Mouse (Mus musculus) bone marrow, adult 2 months (tissue): ENCODE measurements at regions not wholly inside any gene's neighbourhood (a gene's known extent, or its start where the extent isn't known, plus 50 kb on each side); places are given as distances from the start of the nearest gene placed in this dataset.

Experiments
- H3K27ac ChIP-seq: fragments of 200-500 bp; 2 replicates; pipeline ENCODE4 v1.5.1; 2012; ENCODE audit warnings: low read depth, mild to moderate bottlenecking, control low read depth, inconsistent platforms, low read length; ENCODE audit not compliant: control insufficient read depth, poor library complexity, insufficient read depth
- H3K4me1 ChIP-seq: fragments of 200-500 bp; 2 replicates; pipeline ENCODE4 v1.6.1; 2011; ENCODE audit warnings: low read length; ENCODE audit not compliant: control insufficient read depth, insufficient read depth
- H3K4me3 ChIP-seq: fragments of 200-500 bp; replicated peaks from 2 replicates; pipeline ENCODE3; 2011; ENCODE audit warnings: mild to moderate bottlenecking, low read depth, low read length, control low read depth; ENCODE audit not compliant: control insufficient read depth
- CTCF ChIP-seq: fragments of 200-500 bp; IDR thresholded peaks from 2 replicates; pipeline ENCODE4 v1.5.1; 2011; ENCODE audit warnings: low read length, control low read depth; ENCODE audit not compliant: control insufficient read depth, insufficient read depth
- POLR2A ChIP-seq: fragments of 200-500 bp; IDR thresholded peaks from 2 replicates; pipeline ENCODE4 v1.6.1; 2011; ENCODE audit warnings: low read depth, mild to moderate bottlenecking, control low read depth, low read length, borderline replicate concordance; ENCODE audit not compliant: control insufficient read depth
- WGBS: fragments of 180-500 bp; shearing (Covaris S2); methylation state at CpG from one replicate; pipeline ENCODE4 v1.1.7; 2018; 5-methylcytosine and 5-hydroxymethylcytosine counted together

DNA sequence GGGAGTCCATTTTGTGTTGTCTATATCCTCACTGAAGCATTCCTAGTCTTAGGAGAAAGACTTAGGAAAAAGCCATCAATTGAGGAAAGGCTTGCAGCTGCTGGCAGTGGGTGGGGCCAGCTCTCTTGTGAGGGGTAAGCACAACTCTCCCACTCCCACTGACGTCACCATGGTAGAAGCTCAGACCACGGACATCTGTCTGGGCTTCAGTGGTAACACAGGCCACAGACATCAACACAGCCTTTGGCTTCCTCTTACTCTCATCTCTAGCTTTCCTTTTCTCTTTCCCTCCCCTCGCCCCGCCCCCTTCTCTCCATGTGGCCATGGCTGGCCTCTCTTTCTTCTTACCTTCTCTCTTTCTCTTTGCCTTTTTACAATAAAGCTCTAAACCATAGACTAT lies 407.4 kb upstream of the Gm6657 start:
- H3K27ac ChIP-seq, result no peak overlapping the region
- H3K4me1 ChIP-seq, result no peaks in the 10 kb centered on the region; the same call in 1 of the 2 replicates
- WGBS, result 32% methylated on average over 4 of the region's 4 CpGs
- TF ChIP-seq POLR2A, result no peak
- TF ChIP-seq CTCF, result no peak
- H3K4me3 ChIP-seq, result no peak overlapping the region

DNA sequence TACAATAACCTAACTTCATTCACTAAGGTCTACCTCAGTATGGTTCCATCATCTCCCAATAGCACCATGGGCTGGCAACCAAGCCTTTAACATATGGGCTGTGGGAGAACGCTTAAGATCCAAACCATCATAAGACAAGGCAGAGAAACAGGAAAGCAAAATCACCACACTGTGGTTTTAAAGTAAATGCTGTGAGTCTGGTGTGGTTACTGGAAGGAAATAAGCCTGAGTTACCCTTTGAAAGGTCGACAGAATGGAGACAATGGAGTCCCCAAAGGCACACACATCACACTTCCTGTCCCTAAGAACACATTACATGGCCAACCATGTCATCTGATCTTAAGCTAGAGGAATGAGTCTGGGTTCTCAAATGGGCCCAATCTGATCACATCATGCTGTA lies 405.8 kb upstream of the Gm6657 start:
- 2% methylated on average over 2 of the region's 2 CpGs for WGBS
- Histone ChIP-seq H3K27ac (no peak overlapping the region), H3K4me3 (no peak overlapping the region), H3K4me1 (no peaks in the 10 kb centered on the region; the same call in 1 of the 2 replicates)
- TF ChIP-seq POLR2A (no peak), CTCF (no peak)

DNA sequence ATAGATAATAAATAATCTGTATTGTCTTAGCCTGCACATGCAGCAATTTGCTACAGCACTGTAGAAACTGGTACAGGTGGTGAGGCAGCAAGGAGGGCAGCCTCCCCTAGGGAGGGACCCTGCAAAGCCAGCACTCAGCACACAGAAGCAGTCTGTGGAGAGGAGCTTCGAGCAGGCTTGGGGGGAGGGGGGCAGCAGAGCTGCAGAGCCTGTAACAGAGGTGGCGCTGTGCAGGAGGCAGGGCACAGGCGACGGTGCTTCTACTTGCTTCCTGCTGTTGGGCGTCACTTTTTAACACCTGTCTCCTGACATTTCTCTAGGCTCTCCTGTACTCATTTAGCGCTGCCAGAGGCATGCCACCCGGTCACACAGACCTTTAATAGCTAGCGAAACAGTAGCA lies 404.6 kb upstream of the Gm6657 start:
- Histone ChIP-seq H3K4me1 (no peaks in the 10 kb centered on the region; the same call in 1 of the 2 replicates), H3K27ac (no peak overlapping the region), H3K4me3 (no peak overlapping the region)
- TF ChIP-seq CTCF (no peak; the same call in 1 of the 2 replicates), POLR2A (no peak)
- 11% methylated on average over 8 of the region's 8 CpGs for WGBS

DNA sequence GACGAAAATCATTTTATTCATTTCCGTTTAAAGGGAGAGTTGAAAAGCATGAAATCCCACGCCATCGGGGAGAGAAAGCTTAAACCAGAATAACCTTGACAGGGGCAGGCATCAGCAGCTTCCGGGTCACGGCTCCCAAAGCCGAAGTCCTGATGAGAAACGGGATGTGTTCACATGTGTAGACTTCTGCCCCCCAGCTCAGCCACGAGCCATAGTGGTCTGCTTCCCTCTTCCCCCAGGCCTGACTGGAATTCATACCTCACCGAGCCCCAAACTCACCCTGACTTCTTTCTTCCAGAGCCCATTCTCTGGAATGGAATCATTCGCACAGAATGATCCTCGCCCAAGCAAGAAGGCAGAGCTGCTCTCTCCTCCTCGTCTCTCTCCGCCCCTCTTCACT lies 404.2 kb upstream of the Gm6657 start:
- 43% methylated on average over 14 of the region's 14 CpGs for WGBS
- no peaks in the 10 kb centered on the region; the same call in 1 of the 2 replicates for H3K4me1 ChIP-seq
- no peak overlapping the region for H3K4me3 ChIP-seq
- no peak for TF ChIP-seq POLR2A
- TF ChIP-seq CTCF, result no peak
- no peak overlapping the region for H3K27ac ChIP-seq

DNA sequence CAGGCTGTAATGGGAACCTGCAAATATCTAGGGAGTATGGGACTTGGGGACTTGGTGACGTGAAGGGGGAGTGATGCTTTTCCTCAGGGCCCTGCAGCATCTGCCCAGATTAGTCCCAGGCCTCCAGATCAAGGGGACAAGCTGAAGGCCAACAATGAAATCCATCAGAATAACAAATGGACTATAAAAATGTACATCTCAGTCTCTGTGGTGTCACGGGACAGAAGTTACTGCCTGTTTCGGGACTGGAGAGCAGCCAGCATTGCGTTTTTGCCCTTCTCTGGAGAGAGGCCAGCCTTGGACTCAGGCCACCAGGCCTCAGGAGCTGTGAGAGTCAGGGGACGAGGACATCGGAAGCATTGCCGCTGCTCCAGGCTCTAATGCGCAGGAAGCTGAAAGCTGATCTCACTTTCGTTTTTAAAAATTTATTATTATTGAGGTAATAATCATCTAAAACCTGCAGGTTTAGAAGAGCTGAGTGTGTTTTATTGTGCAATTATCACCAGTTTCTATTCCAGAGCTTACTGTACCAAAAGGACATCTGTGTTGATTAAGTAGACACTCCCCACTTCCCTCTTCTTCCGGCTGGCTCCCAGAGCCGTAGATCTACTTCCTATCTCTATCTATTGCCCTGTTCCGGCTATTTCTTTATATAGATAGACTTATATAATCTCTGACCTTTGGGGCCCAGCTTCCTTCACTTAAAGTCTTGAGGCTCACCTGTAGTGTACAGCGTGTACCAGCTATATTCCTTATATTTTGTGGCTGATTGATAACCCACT lies 403.0 kb upstream of the Gm6657 start:
- Histone ChIP-seq H3K27ac (no peak overlapping the region), H3K4me1 (no peaks in the 10 kb centered on the region; the same call in 1 of the 2 replicates), H3K4me3 (peak overlapping the region; percentile 1)
- no peak for TF ChIP-seq CTCF
- TF ChIP-seq POLR2A, result no peak
- 44% methylated on average over 13 of the region's 13 CpGs for WGBS

DNA sequence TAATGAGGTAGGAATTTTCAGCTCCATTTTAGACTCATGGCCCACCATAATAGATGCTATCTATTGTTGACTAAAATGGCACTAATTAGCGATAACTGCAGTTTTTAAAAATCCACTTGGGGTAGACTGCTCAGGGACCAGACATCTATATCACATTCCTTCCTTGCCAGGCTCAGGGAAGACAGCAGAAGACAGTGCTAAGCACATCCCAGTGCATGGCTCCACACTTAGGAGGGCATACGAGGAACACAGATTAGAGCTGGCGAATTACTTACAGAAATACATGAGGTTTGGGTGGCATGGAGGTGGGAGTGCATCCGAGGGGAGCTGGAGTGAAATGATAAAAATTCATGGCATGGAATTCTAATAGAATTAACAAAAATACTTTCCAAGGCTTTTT lies 395.5 kb upstream of the Gm6657 start:
- 86% methylated on average over 4 of the region's 4 CpGs for WGBS

DNA sequence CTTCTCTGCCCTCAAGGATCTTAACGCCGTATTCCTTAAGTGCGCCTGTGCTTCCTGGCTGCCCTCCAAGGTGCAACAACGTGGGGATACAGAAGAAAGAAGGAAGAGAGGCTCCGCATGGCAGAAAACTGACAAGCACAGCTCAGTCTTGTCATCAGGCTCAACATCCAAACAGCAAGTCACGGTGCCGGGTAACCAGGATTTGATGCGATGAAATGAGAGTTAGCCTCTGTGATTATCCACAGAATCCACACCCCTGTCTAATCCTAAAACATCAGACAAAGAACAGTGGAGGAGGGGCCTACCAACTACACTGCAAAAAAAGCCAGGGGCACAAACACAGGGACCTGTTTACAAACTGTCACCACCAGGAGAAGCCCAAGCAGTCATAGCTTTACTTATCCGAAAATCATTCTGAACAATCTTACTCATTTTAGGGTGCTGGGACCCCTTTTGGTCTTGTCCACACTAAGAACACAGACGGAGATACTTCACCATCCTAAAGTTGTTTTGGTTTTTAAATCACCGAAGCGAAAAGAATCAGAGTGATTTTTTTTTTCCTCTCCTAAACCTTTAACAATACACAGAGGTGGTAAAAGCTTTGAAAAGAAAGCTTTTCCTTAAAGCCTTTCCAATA lies 394.8 kb upstream of the Gm6657 start:
- Histone ChIP-seq H3K4me3 (no peak overlapping the region), H3K4me1 (no peaks in the 10 kb centered on the region), H3K27ac (no peak overlapping the region)
- WGBS, result 75% methylated on average over 12 of the region's 12 CpGs
- TF ChIP-seq CTCF (no peak), POLR2A (no peak)

More for the DNA sequence above, 395.5 kb upstream of the Gm6657 start:
- no peak for TF ChIP-seq POLR2A
- no peak for TF ChIP-seq CTCF
- Histone ChIP-seq H3K27ac (no peak overlapping the region), H3K4me3 (no peak overlapping the region), H3K4me1 (no peaks in the 10 kb centered on the region)

DNA sequence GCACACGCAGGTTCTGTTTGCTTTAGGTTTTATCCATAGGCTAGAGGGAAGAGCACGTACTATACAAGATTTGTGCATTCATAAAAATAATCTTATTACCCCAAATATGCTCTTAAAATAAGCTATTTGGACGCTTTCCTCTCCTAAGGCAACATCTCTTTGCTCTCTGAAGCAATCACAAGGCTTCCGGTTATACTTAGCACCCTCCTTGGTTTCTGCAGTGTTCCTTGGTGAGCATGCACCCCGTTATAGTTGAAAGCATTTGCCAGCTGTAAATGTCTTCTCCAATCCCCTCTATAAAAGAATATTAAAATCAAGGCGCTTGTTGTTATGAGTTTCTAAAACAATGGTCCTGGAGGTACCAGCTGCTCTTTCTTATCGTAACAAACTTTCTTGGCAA lies 386.4 kb upstream of the Gm6657 start:
- TF ChIP-seq CTCF (no peak), POLR2A (no peak)
- H3K27ac ChIP-seq, result no peak overlapping the region
- H3K4me3 ChIP-seq, result no peak overlapping the region
- WGBS, result 83% methylated on average over 7 of the region's 7 CpGs
- H3K4me1 ChIP-seq, result no peaks in the 10 kb centered on the region

DNA sequence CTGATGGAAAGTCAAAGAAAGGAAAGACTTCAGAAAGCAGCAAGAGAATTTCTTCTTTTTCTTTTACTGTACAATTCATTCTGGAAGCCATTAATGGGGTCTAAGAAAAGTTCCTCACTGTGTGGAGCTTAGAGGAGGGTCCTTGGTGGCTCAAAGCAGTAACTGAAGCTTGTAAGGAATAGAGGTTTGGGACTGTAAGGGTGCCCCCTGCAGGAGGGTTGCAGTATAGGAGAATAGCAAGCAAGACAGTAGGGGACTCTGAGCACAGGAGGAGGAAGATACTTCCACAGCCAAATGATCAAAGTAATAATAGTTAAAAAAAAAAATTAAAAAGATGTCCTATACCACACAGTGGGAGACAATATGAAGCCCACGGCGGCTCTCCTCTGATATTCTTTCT lies 382.8 kb upstream of the Gm6657 start:
- TF ChIP-seq POLR2A, result no peak
- TF ChIP-seq CTCF, result peak; percentile 37
- 52% methylated on average over 2 of the region's 2 CpGs for WGBS
- no peak overlapping the region for H3K4me3 ChIP-seq
- H3K27ac ChIP-seq, result no peak overlapping the region
- no peaks in the 10 kb centered on the region for H3K4me1 ChIP-seq
